Mouse (Mus musculus): ENCODE results near the gene Baz1a.

DNA sequence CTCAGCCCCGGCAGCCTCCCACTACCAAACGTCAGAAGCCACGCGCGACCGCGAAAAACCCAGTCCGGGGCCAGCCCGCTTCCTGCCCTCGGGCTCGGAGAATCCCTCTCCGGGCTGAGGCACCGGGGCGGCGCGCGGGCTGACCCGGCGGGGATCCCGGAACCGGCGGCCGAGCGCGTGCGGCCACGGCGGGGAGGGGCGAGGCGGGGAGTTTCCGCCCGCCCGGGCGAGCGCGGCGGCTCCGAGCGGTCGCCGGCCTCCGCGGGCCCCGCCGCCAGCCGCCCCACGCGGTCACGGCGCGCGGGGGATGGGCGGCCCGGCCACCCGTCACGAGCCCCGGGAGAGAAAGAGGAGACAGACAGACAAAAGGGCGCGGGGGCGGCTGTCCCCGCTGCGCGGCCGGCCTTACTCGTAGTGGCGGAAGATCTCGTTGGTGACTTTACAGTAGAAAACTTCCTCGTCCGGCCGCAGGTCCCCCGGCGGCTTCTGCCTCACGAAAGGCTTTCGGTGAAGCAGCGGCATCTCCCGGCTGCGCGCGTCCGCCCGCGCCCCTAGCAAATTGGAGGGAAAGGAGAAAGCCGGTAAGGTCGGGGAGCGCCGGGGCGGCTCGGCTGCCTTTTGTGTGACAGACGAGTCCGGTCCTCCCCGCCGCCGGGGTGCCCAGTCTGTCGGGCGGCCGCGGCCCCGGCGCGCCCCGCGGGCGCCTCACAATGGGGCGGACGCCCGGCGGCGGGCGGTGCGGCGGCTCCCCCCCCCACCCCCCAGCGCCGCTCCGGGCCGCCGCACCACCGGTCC lies 28.7 kb downstream of the Baz1a start:
- no peak for TF ChIP-seq GATA1 (IDR thresholded peaks at IDR 0.05; ENCODE audit: low read length)
- TF ChIP-seq TAL1 (IDR thresholded peaks at IDR 0.05; ENCODE audit: low read length): no peak

All from erythroblast, embryonic 14.5 days (primary cell).